Mouse (Mus musculus): Measurements from ENCODE around the gene Nptx1. TPM values are rescaled to one million over a fixed set of nuclear protein-coding genes. Genes with fewer than 3 reads are reported as not detected.

Nptx1 gene
- polyA plus RNA-seq, 1 experiment from 2014 or later = 0.74 TPM

- ATAC-seq (replicated peaks; ENCODE audit: extremely low read depth, insufficient read depth, low FRiP score) = no peak
- H3K27ac ChIP-seq (ENCODE audit: low read length) = no peak overlapping the region
Observed at GRCm38 (mm10) chr11:119509165-119509776, 38.3 kb downstream of the Nptx1 start.

GRCm38 (mm10) chr11:119507772-119508171 lies 39.8 kb downstream of the Nptx1 start:
- Histone ChIP-seq H3K27ac (ENCODE audit: low read length) (no peak overlapping the region), H3K27me3 (ENCODE audit: control insufficient read depth, insufficient read depth, low read length) (no peaks in the 10 kb centered on the region; the same call in 1 of the 2 replicates), H3K4me2 (ENCODE audit: low read depth, low read length) (no peak overlapping the region), H3K36me3 (ENCODE audit: control insufficient read depth, insufficient read depth) (peaks cover 13% of the 10 kb centered on the region), H3K4me1 (ENCODE audit: control insufficient read depth, insufficient read depth, low read length) (no peaks in the 10 kb centered on the region), H3K9me3 (replicated peaks; ENCODE audit: control insufficient read depth, low read length) (no peaks in the 10 kb centered on the region), H3K4me3 (ENCODE audit: low read length) (no peak overlapping the region), H3K9ac (ENCODE audit: low read length) (no peak overlapping the region)
- ATAC-seq (replicated peaks; ENCODE audit: extremely low read depth, insufficient read depth, low FRiP score) = no peak
- WGBS = 85% methylated on average over 8 of the region's 8 CpGs

More at GRCm38 (mm10) chr11:119509165-119509776, 38.3 kb downstream of the Nptx1 start:
- H3K4me3 ChIP-seq (ENCODE audit: low read length) = no peak overlapping the region
- peaks cover 6% of the 10 kb centered on the region for H3K27me3 ChIP-seq (ENCODE audit: control insufficient read depth, insufficient read depth, low read length)
- 78% methylated on average over 5 of the region's 5 CpGs for WGBS
- H3K4me2 ChIP-seq (ENCODE audit: low read depth, low read length) = no peak overlapping the region
- H3K9me3 ChIP-seq (replicated peaks; ENCODE audit: control insufficient read depth, low read length) = no peaks in the 10 kb centered on the region
- H3K4me1 ChIP-seq (ENCODE audit: control insufficient read depth, insufficient read depth, low read length) = no peaks in the 10 kb centered on the region
- H3K9ac ChIP-seq (ENCODE audit: low read length) = no peak overlapping the region
- peaks cover 13% of the 10 kb centered on the region for H3K36me3 ChIP-seq (ENCODE audit: control insufficient read depth, insufficient read depth)

- H3K36me3 ChIP-seq (ENCODE audit: control insufficient read depth, insufficient read depth) = peaks cover 25% of the 10 kb centered on the region
Observed at GRCm38 (mm10) chr11:119506386-119506785, 41.2 kb downstream of the Nptx1 start.

GRCm38 (mm10) chr11:119503675-119504074 lies 43.9 kb downstream of the Nptx1 start:
- H3K9me3 ChIP-seq (replicated peaks; ENCODE audit: control insufficient read depth, low read length) = no peaks in the 10 kb centered on the region
- H3K4me1 ChIP-seq (ENCODE audit: control insufficient read depth, insufficient read depth, low read length) = no peaks in the 10 kb centered on the region
- peaks cover 27% of the 10 kb centered on the region for H3K36me3 ChIP-seq (ENCODE audit: control insufficient read depth, insufficient read depth)
- ATAC-seq (replicated peaks; ENCODE audit: extremely low read depth, insufficient read depth, low FRiP score) = no peak
- no peak overlapping the region for H3K4me3 ChIP-seq (ENCODE audit: low read length)
- no peak overlapping the region for H3K27ac ChIP-seq (ENCODE audit: low read length)
- no peak overlapping the region for H3K9ac ChIP-seq (ENCODE audit: low read length)
- H3K27me3 ChIP-seq (ENCODE audit: control insufficient read depth, insufficient read depth, low read length) = no peaks in the 10 kb centered on the region
- no peak overlapping the region for H3K4me2 ChIP-seq (ENCODE audit: low read depth, low read length)

More at GRCm38 (mm10) chr11:119506386-119506785, 41.2 kb downstream of the Nptx1 start:
- WGBS = 77% methylated on average over 4 of the region's 4 CpGs
- Histone ChIP-seq H3K27me3 (ENCODE audit: control insufficient read depth, insufficient read depth, low read length) (no peaks in the 10 kb centered on the region), H3K27ac (ENCODE audit: low read length) (no peak overlapping the region), H3K9ac (ENCODE audit: low read length) (no peak overlapping the region), H3K9me3 (replicated peaks; ENCODE audit: control insufficient read depth, low read length) (no peaks in the 10 kb centered on the region), H3K4me3 (ENCODE audit: low read length) (no peak overlapping the region), H3K4me1 (ENCODE audit: control insufficient read depth, insufficient read depth, low read length) (no peaks in the 10 kb centered on the region), H3K4me2 (ENCODE audit: low read depth, low read length) (no peak overlapping the region)
- ATAC-seq (replicated peaks; ENCODE audit: extremely low read depth, insufficient read depth, low FRiP score) = no peak

GRCm38 (mm10) chr11:119500011-119500410 lies 47.5 kb downstream of the Nptx1 start:
- no peak overlapping the region for H3K9ac ChIP-seq (ENCODE audit: low read length)
- no peaks in the 10 kb centered on the region for H3K4me1 ChIP-seq (ENCODE audit: control insufficient read depth, insufficient read depth, low read length)
- no peaks in the 10 kb centered on the region for H3K27me3 ChIP-seq (ENCODE audit: control insufficient read depth, insufficient read depth, low read length)
- H3K9me3 ChIP-seq (replicated peaks; ENCODE audit: control insufficient read depth, low read length) = no peaks in the 10 kb centered on the region
- peaks cover 14% of the 10 kb centered on the region for H3K36me3 ChIP-seq (ENCODE audit: control insufficient read depth, insufficient read depth)
- no peak for ATAC-seq (replicated peaks; ENCODE audit: extremely low read depth, insufficient read depth, low FRiP score)
- whole genome bisulfite sequencing = 74% methylated on average over 2 of the region's 2 CpGs
- no peak overlapping the region for H3K4me3 ChIP-seq (ENCODE audit: low read length)
- H3K27ac ChIP-seq (ENCODE audit: low read length) = no peak overlapping the region
- no peak overlapping the region for H3K4me2 ChIP-seq (ENCODE audit: low read depth, low read length)

GRCm38 (mm10) chr11:119499297-119499696 lies 48.3 kb downstream of the Nptx1 start:
- peaks cover 14% of the 10 kb centered on the region for H3K36me3 ChIP-seq (ENCODE audit: control insufficient read depth, insufficient read depth)
- H3K4me2 ChIP-seq (ENCODE audit: low read depth, low read length) = no peak overlapping the region
- WGBS = 89% methylated on average over 4 of the region's 4 CpGs
- ATAC-seq (replicated peaks; ENCODE audit: extremely low read depth, insufficient read depth, low FRiP score) = no peak
- no peak overlapping the region for H3K4me3 ChIP-seq (ENCODE audit: low read length)
- no peaks in the 10 kb centered on the region for H3K4me1 ChIP-seq (ENCODE audit: control insufficient read depth, insufficient read depth, low read length)
- H3K9me3 ChIP-seq (replicated peaks; ENCODE audit: control insufficient read depth, low read length) = no peaks in the 10 kb centered on the region
- no peak overlapping the region for H3K27ac ChIP-seq (ENCODE audit: low read length)
- no peak overlapping the region for H3K9ac ChIP-seq (ENCODE audit: low read length)
- no peaks in the 10 kb centered on the region for H3K27me3 ChIP-seq (ENCODE audit: control insufficient read depth, insufficient read depth, low read length)

GRCm38 (mm10) chr11:119497451-119497850 lies 50.1 kb downstream of the Nptx1 start:
- Histone ChIP-seq H3K4me2 (ENCODE audit: low read depth, low read length) (no peak overlapping the region), H3K36me3 (ENCODE audit: control insufficient read depth, insufficient read depth) (peaks cover 12% of the 10 kb centered on the region), H3K27ac (ENCODE audit: low read length) (no peak overlapping the region), H3K9ac (ENCODE audit: low read length) (no peak overlapping the region), H3K4me3 (ENCODE audit: low read length) (no peak overlapping the region), H3K4me1 (ENCODE audit: control insufficient read depth, insufficient read depth, low read length) (peaks cover 1% of the 10 kb centered on the region), H3K27me3 (ENCODE audit: control insufficient read depth, insufficient read depth, low read length) (no peaks in the 10 kb centered on the region), H3K9me3 (replicated peaks; ENCODE audit: control insufficient read depth, low read length) (no peaks in the 10 kb centered on the region)
- WGBS = 75% methylated on average over 4 of the region's 4 CpGs
- no peak for ATAC-seq (replicated peaks; ENCODE audit: extremely low read depth, insufficient read depth, low FRiP score)

GRCm38 (mm10) chr11:119496147-119496546 lies 51.4 kb downstream of the Nptx1 start:
- H3K9ac ChIP-seq (ENCODE audit: low read length) = no peak overlapping the region
- 88% methylated on average over 5 of the region's 5 CpGs for WGBS
- ATAC-seq (replicated peaks; ENCODE audit: extremely low read depth, insufficient read depth, low FRiP score) = no peak
- H3K36me3 ChIP-seq (ENCODE audit: control insufficient read depth, insufficient read depth) = 0 out of 2 replicates have a peak, but pooled peaks cover 2% of the 10 kb centered on the region
- H3K27me3 ChIP-seq (ENCODE audit: control insufficient read depth, insufficient read depth, low read length) = no peaks in the 10 kb centered on the region
- no peak overlapping the region for H3K27ac ChIP-seq (ENCODE audit: low read length)
- H3K9me3 ChIP-seq (replicated peaks; ENCODE audit: control insufficient read depth, low read length) = no peaks in the 10 kb centered on the region
- peaks cover 8% of the 10 kb centered on the region for H3K4me1 ChIP-seq (ENCODE audit: control insufficient read depth, insufficient read depth, low read length)
- no peak overlapping the region for H3K4me2 ChIP-seq (ENCODE audit: low read depth, low read length)
- no peak overlapping the region for H3K4me3 ChIP-seq (ENCODE audit: low read length)

GRCm38 (mm10) chr11:119493516-119493915 lies 54.0 kb downstream of the Nptx1 start:
- no peak overlapping the region for H3K4me2 ChIP-seq (ENCODE audit: low read depth, low read length)
- H3K27me3 ChIP-seq (ENCODE audit: control insufficient read depth, insufficient read depth, low read length) = no peaks in the 10 kb centered on the region
- no peaks in the 10 kb centered on the region for H3K9me3 ChIP-seq (replicated peaks; ENCODE audit: control insufficient read depth, low read length)
- no peak overlapping the region for H3K4me3 ChIP-seq (ENCODE audit: low read length)
- no peaks in the 10 kb centered on the region for H3K36me3 ChIP-seq (ENCODE audit: control insufficient read depth, insufficient read depth)
- no peak overlapping the region for H3K9ac ChIP-seq (ENCODE audit: low read length)
- WGBS = 76% methylated on average over 4 of the region's 4 CpGs
- H3K27ac ChIP-seq (ENCODE audit: low read length) = no peak overlapping the region
- no peak for ATAC-seq (replicated peaks; ENCODE audit: extremely low read depth, insufficient read depth, low FRiP score)
- peaks cover 12% of the 10 kb centered on the region for H3K4me1 ChIP-seq (ENCODE audit: control insufficient read depth, insufficient read depth, low read length)

Measured in heart, embryonic 16.5 days (tissue).